Comparison of ENCODE assay signal across 17 mouse cellular contexts in genomic region chr2:38623821-38624590, GRCm38 (mm10).
"Had no signal": no experiment of that assay in that cellular context is flagged by ENCODE, and none has a peak within 500 bp of the region (broad histone marks: within the 10 kb centered on the region; RNA-seq: fewer than 3 reads in every experiment).

No protein-coding gene starts in this region.

- H3K27me3 ChIP-seq: limb, embryonic 15.5 days; liver, embryonic 15.5 days; neural tube, embryonic 15.5 days had no signal

- H3K9ac ChIP-seq: limb, embryonic 15.5 days; liver, embryonic 15.5 days; lung, embryonic 14.5 days; neural tube, embryonic 15.5 days had no signal

- H3K4me1 ChIP-seq: limb, embryonic 15.5 days had no signal

- H3K27ac ChIP-seq: kidney, postnatal 0 days; limb, embryonic 15.5 days; midbrain, embryonic 10.5 days; neural tube, embryonic 15.5 days had no signal

- DNase-seq: kidney, adult 9 months; kidney, postnatal 36 days; layer of hippocampus, adult 9-11 months; layer of hippocampus, postnatal 36 days; lung, embryonic 14.5 days; lung, postnatal 10 days; lung, postnatal 4 days; midbrain, embryonic 14.5 days; right cerebral cortex, adult 18-20 months; right cerebral cortex, postnatal 25 days; thymus, postnatal 36 days had no signal

- H3K4me3 ChIP-seq: limb, embryonic 15.5 days; liver, embryonic 15.5 days; midbrain, embryonic 10.5 days; myocyte; neural tube, embryonic 15.5 days had no signal

- H3K4me2 ChIP-seq: limb, embryonic 15.5 days; liver, embryonic 15.5 days; lung, embryonic 14.5 days; neural tube, embryonic 15.5 days had no signal

- H3K9me3 ChIP-seq: limb, embryonic 15.5 days; liver, embryonic 15.5 days; midbrain, embryonic 10.5 days; neural tube, embryonic 15.5 days had no signal
